Mouse (Mus musculus) embryo, embryonic 9.5 days (tissue): ENCODE data around the gene Tshb.

Experiments
- DNase-seq: peaks from one replicate; pipeline ENCODE4 v3.0.0-alpha.2; 2017; ENCODE audit errors: extremely low spot score

The Tshb gene

DNA sequence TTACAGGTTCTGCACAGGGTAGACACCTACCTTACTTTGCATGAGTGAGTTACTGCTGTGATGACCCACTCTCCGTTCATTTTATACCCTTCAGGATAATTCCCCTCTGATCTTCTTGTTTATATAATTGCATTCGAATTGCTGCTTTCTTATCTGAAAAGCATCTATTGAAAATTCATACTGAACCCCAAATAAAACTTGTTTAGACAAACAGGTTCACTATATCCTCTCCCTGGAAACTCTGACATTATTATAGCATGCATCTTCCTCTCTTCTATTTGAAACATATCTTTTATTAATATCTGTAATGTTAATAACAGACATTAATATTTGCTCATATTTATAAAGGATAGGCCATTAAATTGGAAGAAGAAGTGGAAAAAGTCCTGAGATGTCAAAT, at the start of gene Tshb:
Gene Tshb (minus strand): TSS at position 101 of the 400 bp plus-strand sequence.
- no peak for DNase-seq

DNA sequence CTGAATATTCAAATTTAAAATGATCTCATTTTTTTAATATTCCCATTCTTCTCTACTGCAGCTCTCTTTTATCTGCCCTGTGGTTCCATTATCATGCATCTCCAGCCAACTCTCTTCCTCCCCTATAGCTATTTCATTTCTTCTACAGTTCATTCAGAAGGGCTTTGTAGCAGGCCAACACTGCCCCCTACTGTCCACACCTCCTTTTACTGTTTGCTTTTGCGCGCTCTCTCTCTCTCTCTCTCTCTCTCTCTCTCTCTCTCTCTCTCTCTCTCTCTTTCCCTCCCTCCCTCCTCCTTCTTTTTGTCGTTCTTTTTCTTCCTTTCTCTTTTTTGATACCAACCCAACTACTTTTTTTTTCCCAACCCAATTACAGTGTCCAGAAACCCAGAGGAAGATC, 21.4 kb upstream of the Tshb start:
- DNase-seq: peak; percentile 66

DNA sequence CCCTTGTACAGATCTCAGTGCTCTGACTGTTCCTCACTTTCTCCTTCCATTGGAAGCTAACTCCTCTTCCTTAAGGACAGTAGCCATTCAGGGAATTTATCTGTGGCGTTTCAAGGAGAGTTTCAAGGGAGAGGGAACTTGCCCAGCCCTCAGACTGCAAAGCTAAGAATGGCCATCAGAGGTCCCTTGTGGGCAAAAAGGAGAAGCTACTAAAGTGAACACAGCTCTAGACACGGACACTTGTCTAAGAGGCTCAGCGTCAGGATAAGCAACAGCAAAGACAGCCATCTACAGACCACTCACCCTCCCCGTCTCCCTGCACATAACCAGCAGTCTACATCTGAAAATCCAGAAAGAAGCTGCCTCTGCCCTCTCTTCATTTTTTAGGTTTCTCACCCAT, 4.9 kb upstream of the Tshb start:
- no peak for DNase-seq

DNA sequence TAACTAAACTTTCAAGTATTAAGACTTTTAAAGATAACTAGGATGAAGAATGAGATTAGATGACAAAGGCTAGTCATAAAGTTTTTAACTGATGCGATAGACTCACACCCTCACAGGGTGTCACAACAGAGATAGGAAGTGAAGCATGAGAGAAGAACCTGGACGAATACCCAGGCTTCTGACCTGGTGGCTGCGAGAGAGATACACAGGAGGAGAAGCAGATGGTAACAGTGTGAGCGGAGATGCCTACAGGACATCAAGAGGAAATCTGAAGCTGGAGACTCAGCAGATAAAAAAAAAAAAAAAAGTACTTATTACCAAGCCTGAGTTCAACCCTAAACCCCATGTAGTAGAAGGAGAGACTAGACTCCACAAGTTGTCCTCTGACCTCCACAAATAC, 9.5 kb downstream of the Tshb start:
- no peak for DNase-seq

DNA sequence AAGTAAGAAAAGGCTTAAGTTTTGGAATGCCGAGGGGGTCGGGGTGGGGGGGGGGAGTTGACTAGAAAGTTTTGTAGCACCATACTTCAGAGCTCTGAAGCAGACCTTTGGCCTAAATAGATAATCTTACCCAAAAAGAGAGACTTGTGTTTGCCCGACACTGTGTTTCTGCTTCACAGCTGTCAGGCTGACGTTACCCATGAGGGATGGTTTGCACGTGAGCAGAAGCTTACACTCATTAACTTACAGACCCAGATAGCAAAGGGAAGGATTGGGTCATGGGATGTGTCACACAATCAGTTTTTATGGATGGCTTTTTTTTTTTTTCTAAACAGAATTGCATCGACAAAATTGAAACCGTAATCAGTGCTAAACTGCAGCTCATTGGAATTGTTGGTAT, 17.7 kb downstream of the Tshb start:
- DNase-seq: no peak

DNA sequence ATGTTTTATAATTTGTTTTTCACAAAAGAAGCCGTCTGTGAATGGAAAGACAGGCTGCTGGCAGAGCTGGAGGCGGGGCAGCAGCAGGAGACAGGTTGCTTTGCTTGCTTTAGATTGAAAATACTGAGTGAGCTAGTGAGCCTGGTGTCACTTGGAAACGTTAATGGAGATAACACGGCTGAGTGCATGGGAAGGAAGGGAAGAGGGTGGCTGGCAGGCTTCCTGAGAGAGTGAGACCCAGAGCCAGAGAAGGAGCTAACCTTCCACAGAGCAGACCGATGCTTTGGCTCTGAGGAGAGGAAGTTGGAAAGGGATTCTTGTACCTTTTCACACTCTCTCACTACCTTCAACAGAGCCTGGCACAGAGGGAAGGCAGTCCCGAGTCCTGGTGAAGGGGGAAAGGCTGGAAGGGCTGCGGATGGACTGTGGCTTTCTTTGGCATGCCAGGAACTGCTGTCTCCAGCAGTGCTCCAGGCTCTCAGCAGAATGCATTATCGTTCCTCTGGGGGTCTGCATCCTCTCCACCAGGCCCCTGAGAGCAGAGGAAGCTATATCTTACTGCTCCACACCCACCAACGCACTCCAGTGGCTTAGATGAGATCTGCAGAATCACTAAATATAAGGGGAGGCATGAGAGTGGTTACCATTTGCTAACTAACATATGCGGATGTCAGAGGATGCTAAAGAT, 18.7 kb downstream of the Tshb start:
- DNase-seq: no peak

DNA sequence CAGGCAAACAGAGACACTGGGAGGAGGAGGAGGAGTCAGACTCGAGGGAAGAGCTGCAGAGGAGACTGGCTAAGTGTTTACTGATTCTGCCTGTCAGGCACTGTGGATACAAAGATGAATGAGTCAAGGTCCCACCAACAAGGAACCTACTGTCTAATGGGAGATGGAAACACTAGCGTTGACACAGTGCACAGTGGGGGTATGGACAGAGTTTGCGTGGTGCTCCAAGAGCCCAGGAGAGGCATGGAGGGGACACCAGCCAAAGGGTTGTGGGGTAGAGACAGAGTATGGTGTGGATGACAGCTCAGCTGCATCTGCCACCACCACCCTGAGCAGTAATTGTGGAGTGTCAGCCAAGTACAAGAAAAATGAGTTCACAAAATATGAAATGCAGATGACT, 20.1 kb downstream of the Tshb start:
- no peak for DNase-seq

DNA sequence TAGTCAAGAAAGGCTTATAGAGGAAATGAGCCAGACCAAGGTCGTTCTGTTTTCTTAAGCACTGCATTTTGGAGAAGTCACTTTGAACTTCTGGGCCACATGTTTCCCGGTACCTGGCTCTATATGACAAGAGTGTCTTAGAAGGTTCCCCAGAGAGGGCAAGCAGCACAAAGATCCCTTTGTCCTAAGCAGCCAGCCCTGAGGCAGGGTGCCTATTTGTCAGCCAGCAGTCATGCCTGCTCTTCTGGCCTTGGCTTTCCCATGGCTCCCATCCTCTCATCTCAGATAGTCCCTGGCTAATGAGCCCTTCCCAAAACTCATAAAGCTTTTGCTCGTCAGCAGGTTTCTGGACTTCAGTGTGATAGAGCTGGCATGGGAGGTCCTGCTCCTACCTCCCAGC, 22.3 kb downstream of the Tshb start:
- DNase-seq: no peak

DNA sequence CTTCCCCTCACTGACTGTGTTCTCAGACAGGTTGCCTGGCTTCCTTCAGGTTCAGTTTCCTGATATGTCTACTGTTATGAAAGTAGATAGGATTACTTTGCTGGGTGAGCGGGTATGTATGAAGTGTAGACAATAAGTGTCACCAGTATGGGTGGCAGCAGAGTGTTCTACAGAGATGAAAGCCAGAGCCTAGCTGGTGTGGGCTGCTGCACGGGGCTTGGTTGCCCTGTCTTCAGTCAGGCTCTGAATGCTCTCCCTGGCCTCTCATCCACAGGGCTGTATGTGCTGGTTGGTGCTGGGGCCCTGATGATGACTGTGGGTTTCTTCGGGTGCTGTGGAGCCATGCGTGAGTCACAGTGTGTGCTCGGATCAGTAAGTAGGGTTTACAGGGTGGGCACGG, 25.5 kb downstream of the Tshb start:
- DNase-seq: no peak

DNA sequence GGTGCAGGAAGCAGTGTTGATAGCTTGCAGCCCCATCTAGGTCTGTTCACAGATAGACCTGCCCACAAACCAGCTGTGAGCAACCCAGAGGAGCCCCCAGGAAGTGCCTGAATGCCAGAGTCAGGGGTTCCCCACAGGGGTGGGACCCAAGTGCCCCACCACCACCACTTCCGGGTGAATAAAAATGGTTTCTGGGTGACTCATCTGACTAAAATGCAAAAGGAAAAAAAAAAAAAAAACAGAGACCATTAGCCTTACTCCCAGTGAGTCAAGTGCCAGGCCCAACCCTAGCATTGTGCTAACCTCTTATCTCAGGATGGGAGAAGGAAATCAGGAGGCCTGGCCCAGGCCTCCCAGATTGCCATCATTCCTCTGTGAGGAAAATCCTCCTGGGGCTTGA, 26.7 kb downstream of the Tshb start:
- DNase-seq: no peak

DNA sequence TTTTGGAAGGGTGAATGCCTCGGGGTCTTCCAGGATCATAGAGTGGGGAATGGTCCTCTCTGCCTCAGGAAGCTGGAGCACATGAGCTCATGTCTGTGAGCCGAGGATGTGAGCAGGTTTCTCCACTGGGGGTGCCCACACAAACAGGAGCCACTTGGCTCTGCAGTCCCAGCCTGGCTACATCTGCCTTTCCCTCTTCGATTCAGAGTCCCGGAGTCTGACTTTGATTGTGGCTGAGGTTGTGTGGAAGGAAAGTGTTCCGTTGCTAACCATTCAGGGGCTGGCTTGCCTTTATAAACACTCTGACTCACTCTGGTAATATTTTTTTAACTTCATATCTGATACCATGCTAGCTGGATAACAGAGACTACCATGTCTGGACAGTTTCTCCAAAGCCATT, 30.1 kb downstream of the Tshb start:
- DNase-seq: no peak

DNA sequence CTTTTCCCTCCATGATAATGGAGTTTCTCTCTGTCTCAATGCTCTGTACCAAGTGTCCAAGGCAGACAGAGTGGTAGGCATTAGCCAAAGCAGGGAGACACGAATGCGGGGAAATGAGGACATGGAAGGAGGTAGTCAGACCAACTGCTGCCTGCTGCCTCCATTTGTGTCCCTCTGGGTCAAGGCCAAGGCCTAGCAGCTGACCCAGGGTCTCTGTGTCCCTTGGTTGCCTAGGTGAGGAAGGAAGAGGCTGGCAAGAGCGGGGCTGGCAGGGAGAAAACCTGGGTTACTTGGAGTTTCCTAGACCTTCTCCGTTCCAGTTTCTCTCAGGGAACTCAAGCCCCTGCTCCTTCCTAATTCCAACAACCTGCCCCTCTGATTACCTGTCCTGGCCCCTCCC, 30.5 kb downstream of the Tshb start:
- DNase-seq: no peak

DNA sequence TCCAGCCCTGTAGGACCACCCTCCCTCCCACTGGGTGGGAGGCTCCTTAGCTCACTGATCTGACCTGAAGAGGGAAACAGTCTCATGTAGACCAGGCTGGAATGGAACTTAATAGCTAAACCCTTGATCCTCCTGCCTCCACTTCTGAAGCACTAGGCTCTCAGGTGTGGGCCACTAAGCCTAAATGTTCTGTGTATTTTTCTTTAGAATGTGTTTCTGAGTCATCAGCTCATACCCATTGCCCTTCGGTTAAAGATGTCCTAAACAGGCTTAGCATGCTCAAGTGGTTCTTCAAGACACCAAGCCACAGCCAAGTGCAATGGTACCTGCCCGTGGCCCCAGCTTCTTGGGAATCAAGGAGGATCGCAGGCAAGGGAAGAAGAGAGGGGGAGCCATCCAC, 31.0 kb downstream of the Tshb start:
- DNase-seq: no peak

DNA sequence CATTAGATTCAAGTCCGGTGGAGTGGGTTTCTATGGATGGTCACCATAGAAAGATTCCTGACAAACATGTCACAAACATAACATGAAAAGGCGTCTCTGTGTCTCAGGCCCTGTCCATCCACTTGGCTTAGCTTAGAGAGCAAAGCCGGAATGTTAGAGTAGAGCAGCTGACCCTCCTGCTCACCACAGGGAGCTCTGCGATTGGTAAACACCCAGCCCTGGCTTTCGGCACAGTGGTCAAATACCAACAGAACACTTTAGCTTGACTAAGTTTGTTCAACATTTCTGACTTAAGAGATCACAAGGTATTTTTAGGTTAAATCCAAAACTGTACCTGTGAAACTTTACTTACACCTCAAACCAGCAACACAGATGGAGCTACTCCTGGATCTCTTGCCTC, 31.4 kb downstream of the Tshb start:
- no peak for DNase-seq

DNA sequence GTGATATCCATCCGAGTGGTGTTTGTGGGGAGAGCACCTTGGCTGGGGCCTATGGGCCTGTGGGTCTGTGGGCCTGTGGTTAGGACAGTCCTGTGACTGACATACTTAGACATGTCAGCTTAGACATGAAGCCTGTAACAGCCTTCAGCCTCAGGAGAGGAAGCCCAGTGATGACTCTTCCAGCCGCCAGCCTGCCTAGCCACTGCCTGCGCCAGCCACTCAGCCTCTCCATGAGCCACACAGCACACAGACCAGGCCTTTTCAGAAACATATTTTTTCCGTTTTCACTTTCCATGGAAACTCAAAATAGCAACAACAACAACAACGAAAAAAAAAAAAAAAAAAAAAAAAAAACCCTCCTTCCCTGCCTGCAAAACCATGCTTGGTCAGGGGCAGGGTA, 33.8 kb downstream of the Tshb start:
- DNase-seq: no peak

DNA sequence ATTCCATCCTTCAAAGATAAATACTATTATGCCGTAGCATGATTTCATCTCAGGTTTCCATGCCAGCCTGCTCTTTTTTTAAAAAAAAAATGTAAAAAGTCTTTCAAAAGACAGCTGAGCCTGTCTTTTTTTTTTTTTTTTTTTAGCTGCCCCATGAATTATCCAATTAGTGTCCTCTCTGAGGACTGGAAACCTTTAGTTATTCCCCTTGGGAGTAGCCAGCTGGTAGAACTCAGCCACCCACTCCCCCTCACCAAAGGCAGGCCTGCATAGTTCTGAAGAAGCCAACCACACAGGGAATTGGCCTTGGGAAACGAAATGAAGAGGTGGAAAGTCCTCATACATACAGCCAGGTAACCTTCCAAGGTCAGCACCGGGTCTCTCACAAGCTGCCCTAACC, 34.5 kb downstream of the Tshb start:
- no peak for DNase-seq

DNA sequence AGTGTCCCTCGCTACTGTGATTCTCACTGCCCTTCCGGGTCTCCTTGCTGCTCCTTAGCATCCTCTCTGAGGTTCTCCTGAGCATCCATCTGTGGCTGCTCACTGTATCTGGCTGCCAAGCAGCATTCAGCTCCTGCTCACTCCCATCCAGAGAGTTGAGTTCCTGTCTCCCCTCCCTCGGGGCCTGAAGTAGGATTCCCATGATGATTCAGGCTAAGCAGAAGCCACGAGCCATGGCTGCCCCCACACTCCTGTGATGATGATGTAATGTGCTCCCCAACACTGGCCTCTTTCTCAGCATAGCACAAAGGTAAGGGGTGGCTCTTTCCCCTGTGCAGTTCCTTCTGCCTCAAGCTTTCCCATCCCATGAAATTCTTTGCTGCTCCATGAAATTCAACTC, 36.3 kb downstream of the Tshb start:
- DNase-seq: no peak

DNA sequence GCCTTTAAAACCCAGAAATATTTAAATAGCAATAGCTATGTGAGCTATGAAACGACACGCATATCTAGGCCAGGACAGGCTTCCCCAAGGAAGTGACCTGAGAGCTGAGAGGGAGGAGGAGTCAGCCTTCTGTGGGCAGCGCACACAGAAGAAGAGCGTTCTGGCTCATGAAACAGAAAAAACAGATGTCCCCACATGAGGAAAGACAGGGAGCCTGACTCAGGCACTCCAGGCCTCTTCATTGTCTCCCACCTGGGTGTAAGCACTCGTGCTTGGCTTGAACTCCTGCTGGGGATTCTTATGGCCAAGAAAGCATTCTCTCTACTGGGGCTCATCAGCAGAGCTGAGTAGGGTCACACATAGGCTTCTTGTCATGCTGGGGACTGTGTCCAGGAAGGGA, 37.9 kb downstream of the Tshb start:
- no peak for DNase-seq

DNA sequence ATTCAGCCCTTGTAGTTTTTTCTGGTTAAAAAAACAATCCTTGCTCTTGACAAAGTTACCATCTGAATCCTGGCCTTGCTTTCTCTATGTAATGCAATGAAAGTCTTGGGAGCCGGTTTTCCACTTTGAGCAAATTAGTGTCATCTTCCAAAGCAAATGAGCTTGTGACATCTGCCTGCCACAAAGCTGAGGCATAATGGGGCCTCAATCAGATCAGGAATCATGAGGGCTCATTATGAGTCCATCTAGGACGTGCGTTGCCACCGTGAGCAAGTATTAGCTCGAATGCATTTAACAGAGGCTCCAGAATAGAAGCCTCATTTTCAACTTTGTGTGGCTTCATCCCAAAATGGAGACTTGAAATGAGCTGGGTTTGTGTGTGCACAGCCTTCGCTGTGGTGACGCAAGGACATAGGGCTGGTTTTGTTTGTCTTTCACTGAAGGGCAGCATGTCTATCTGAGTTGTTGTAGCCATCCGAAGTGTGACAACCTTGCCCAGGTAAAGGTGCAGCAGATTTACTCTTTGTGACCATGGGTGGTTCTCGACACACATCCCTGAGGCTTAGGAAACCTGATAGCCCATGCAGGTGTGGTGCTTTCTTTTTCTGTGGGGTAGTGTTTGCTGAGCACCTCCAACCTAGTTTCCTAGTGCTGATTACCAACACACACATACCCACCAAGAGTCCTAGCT, 38.6 kb downstream of the Tshb start:
- DNase-seq: no peak

DNA sequence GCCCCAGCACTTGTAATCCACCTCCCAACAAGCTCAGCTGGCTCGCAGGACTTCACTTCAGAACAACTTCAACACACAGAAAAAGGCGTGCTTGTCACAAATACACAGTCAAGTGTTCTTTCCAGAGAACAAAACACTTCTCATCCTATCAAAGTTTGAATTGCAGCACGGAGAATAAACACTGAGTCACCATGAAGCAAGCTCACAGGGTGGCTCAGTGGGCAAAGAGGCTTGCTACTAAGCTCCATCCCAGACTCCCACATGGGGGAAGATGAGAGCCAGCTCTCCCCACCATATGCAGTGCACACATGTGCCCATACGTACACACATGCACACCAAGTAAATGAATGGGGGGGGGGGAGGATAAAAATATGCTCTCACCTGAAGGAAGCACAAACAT, 39.3 kb downstream of the Tshb start:
- no peak for DNase-seq

DNA sequence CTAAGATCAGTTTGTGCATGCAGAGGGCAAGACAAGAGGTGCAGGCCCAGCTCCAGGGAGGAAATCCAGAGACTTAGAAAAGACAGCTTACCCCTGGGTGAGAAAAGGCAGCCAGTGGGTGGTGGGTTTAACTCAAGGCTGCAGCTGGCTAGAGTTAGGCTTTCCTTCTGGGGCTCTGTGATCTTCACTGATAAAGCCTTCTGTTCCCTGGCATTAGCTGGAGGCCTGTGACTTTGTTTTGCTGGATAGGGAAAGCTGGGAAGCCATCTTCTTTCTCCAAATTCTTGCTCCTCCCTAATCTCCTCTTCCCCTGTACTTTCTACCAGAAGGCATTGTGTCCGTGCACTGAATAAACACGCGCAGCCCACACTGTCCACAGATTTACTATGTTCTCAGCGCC, 39.8 kb downstream of the Tshb start:
- DNase-seq: no peak

DNA sequence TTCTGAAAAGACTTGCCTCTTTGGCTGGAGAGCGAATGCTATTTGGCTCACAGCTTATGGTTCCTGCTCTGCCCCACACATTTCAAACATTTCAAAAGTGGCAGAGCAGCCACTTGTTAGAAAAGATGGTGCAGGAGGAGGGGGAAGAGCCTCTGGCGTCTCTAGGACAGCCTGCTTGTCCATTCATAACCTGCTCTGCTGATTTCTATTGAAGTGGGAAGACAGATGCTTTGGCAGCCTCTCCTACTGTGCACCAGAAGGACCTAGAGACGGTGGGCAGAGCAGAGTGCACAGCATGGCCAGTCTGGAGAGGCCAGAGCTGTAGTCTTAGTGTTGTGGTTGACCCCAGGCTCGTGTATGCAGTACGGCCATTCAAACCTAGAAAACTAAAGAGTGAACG, 43.6 kb downstream of the Tshb start:
- no peak for DNase-seq

DNA sequence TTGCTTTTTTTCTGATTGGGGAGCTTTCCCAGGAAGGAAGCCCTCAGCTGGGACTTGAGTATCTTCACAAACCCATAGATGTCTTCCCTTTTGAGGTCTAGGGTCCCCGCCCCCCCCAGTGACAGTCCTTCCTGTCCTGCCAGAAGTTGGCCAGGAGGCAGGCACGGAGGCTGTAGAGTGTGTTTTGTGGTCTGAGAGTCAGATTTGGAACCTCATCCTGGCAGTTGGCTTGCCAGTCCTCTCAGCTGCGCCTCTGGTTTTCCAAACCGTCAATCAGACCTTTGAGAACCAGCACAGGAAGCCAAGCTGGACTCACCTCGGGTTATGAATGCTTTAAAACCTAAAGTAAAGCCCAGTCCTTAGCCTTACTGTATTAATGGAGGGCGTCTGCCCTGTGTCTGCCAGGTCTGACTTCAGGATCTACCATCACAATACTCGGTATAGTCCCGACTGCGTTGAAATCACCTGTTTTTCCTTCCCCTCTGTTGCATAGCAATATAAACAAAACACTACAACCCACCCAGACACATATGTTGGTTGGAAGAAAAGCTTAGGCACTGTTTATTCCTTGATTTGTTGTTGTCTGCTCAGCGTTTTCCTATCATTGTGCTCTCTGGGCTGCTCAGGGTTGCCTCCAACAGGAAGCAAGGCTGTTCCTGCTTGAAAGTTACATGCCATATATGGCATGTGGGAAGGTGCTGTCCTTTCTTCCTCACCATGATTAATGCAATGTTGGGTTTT, 44.2 kb downstream of the Tshb start:
- no peak for DNase-seq
